Mouse (Mus musculus) brain, embryonic 14.5 days (tissue): ENCODE data around the gene Adcy2.

Source experiments
- CTCF ChIP-seq: fragments of 200-500 bp; IDR thresholded peaks from 2 replicates; pipeline ENCODE4 v1.5.1; 2012; ENCODE audit warnings: inconsistent platforms, mild to moderate bottlenecking, moderate library complexity, borderline replicate concordance; ENCODE audit not compliant: insufficient read depth, insufficient read length; ENCODE audit errors: extremely low read depth
- POLR2A ChIP-seq: fragments of 200-500 bp; IDR thresholded peaks from 2 replicates; pipeline ENCODE4 v1.6.1; 2012; ENCODE audit warnings: mild to moderate bottlenecking, inconsistent platforms, borderline replicate concordance; ENCODE audit not compliant: poor library complexity, insufficient read depth, insufficient read length, severe bottlenecking; ENCODE audit errors: extremely low read depth

DNA sequence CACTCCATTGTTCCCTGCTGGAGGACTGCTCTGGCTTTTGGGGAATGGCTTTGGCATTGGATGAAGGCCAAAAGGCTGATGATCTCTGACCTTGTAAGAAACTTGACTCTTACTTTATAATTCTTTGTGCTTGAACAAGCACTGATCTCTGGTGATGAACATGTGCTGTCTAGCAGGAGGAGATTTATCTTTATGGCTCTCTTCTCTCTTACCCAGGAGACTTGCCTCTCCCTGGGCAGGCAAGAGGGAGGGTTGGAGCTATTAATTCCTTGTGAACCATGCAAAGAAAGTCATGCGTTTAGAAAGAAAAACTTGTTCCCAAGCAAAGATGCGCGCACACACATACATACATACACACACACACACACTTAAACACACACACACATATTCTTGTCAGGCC lies 188.2 kb downstream of the Adcy2 start:
- no peak for TF ChIP-seq CTCF
- no peak for TF ChIP-seq POLR2A
